Mouse (Mus musculus): ENCODE measurements around the gene Slc7a7. TPM values are rescaled to one million over a fixed set of nuclear protein-coding genes. Genes with fewer than 3 reads are reported as not detected.

Slc7a7 gene
- polyA plus RNA-seq, 1 experiment from 2014 or later: 4.0 TPM

DNA sequence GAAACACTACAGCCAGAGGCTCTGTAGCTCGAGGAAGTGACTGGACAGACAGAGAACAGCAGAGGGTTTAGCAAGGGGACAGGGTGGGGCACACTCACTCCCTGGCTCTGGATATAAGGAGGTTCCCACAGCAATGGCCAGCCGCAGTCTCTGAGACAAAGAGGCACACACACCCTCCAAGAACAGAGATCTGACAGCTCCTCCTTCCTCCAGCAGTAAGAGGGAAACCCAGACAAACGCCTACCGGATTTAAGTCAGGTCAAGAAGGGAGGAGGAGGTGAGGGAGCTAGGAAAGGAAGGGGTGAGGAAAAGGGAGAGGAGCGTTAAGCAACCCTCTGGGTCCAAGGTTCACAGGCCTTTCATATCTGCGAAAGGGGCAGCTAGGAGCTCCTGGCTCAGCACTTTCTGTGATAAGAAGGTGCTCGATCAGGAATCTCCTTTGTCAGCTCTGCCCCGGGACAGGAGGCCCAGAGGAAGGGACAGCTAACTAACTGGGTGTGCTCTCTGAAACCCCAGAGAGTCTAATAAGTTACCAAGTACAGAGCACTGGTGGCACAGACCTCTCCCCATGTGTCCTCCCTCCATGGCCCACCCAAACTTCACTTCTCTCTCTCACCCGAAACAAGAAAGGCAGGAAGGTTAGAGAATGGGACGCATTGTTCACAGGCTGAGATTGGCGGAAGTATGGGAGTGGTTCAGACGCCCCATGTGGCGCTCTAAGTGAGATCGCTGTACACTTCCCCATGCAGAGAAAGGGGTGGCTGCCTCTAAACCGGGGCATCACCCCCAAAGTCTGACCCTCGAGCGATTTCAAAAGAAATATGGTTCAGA, 7.4 kb downstream of the Slc7a7 start:
- peaks cover 7% of the 10 kb centered on the region; the same call in 1 of the 2 replicates for H3K27me3 ChIP-seq (ENCODE audit: control insufficient read depth, insufficient read depth, low read length)
- ATAC-seq (ENCODE audit: low FRiP score, low TSS enrichment) (no peak), DNase-seq (no peak)
- no peak overlapping the region for H3K4me3 ChIP-seq (replicated peaks; ENCODE audit: low read depth, low read length)
- no peak overlapping the region for H3K9ac ChIP-seq (replicated peaks; ENCODE audit: low read length)
- 0 out of 2 replicates have a peak overlapping the region, but pooled peaks have one; percentile 37 for H3K27ac ChIP-seq (replicated peaks; ENCODE audit: low read depth, low read length)
- no peaks in the 10 kb centered on the region for H3K36me3 ChIP-seq (ENCODE audit: control insufficient read depth, insufficient read depth, low read length)
- no peak overlapping the region for H3K4me2 ChIP-seq (ENCODE audit: low read length)
- no peaks in the 10 kb centered on the region for H3K9me3 ChIP-seq (ENCODE audit: control insufficient read depth, low read length)
- no peaks in the 10 kb centered on the region for H3K4me1 ChIP-seq (ENCODE audit: control insufficient read depth, insufficient read depth, low read length)
- 44% methylated on average over 17 of the region's 17 CpGs for WGBS

DNA sequence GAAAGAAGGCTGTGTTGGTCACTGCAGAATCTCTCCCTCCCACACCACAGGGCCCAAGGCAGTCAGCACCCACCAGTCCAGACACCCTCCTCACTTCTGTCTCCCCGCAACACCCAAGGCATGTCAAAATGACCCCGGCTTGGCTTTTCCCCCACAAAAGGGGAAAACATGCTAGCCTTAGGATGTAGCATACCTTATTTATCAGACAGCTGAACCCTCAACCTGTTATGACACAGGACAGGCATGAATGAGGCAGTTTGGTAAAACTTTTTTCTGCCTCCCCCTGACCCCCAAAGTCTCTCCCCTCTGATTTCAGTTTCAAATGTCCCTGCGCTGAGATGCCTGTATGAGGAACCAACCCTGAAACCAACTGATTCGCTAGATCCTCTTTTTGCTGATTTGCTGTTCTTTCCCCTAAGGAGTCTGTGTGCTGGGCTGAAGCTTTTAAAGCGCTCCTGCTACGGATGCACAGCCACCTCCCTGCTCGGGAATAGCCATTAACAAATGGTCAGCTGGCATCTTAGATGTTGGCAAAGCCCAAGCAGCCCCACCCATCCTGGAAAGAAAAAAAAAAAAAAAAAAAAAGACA, 8.4 kb downstream of the Slc7a7 start:
- H3K4me3 ChIP-seq (replicated peaks; ENCODE audit: low read depth, low read length): no peak overlapping the region
- no peak overlapping the region for H3K4me2 ChIP-seq (ENCODE audit: low read length)
- peaks cover 3% of the 10 kb centered on the region; the same call in 1 of the 2 replicates for H3K27me3 ChIP-seq (ENCODE audit: control insufficient read depth, insufficient read depth, low read length)
- WGBS: 78% methylated on average over 7 of the region's 7 CpGs
- ATAC-seq (ENCODE audit: low FRiP score, low TSS enrichment): no peak
- no peaks in the 10 kb centered on the region for H3K9me3 ChIP-seq (ENCODE audit: control insufficient read depth, low read length)
- H3K27ac ChIP-seq (replicated peaks; ENCODE audit: low read depth, low read length): no peak overlapping the region
- H3K9ac ChIP-seq (replicated peaks; ENCODE audit: low read length): no peak overlapping the region
- no peak for DNase-seq
- no peaks in the 10 kb centered on the region for H3K36me3 ChIP-seq (ENCODE audit: control insufficient read depth, insufficient read depth, low read length)
- no peaks in the 10 kb centered on the region for H3K4me1 ChIP-seq (ENCODE audit: control insufficient read depth, insufficient read depth, low read length)

DNA sequence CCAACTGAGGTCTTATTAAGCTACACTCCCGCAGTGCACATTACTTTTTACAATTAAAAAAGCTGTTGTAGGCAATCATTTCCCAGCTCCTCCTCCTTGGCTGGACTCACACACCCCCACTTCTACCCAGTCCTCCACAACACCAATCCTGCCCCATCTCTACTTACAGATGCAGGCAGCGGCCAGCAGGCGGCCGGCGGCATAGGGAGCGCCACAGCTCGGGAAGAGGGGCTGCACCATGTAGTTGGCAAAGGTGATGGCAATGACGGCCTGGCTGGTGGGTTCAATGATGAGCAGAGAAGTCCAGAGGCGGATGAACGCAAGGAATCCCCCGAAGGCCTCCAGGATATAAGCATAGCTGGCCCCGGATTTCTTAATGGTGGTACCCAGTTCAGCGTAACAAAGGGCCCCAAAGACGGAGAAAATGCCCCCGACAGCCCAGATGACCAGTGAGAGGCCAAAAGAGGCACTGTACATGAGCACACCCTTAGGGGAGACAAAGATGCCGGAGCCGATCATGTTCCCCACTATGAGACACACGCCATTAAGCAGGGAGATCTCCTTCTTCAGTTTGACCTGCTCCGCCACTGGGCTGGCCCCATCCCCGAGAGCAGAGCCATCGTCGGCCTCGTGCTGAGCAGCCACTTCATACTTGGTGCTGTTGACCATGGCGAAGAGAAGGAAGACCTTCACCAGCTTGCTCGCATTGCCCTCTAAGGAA, 9.1 kb downstream of the Slc7a7 start:
- Histone ChIP-seq H3K27me3 (ENCODE audit: control insufficient read depth, insufficient read depth, low read length) (0 out of 2 replicates have a peak, but pooled peaks cover 3% of the 10 kb centered on the region), H3K9me3 (ENCODE audit: control insufficient read depth, low read length) (no peaks in the 10 kb centered on the region), H3K9ac (replicated peaks; ENCODE audit: low read length) (no peak overlapping the region), H3K4me3 (replicated peaks; ENCODE audit: low read depth, low read length) (no peak overlapping the region), H3K4me2 (ENCODE audit: low read length) (no peak overlapping the region), H3K27ac (replicated peaks; ENCODE audit: low read depth, low read length) (no peak overlapping the region), H3K36me3 (ENCODE audit: control insufficient read depth, insufficient read depth, low read length) (no peaks in the 10 kb centered on the region), H3K4me1 (ENCODE audit: control insufficient read depth, insufficient read depth, low read length) (no peaks in the 10 kb centered on the region)
- 79% methylated on average over 25 of the region's 25 CpGs for WGBS
- no peak for DNase-seq
- no peak for ATAC-seq (ENCODE audit: low FRiP score, low TSS enrichment)

DNA sequence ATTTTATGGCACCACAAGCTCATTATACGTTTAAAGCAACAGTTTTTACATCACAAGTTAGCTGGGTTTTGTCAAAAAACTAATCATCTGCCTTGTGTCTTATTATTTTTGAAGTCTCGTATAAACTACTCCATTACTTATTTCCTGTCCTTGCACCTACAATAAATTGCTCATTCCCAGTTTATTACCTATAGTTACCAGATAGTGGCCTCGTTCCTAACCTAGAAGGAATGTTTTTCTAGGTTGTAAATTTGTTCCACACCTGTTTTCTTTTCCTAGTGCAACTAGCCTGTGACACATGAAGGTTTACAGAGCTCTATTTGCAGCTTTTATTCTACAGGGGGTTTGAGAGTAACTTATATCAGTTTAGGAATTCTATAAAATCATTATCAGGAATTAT, 15.9 kb downstream of the Slc7a7 start:
- Histone ChIP-seq H3K4me2 (ENCODE audit: low read length) (no peak overlapping the region), H3K9me3 (ENCODE audit: control insufficient read depth, low read length) (no peaks in the 10 kb centered on the region), H3K4me1 (ENCODE audit: control insufficient read depth, insufficient read depth, low read length) (no peaks in the 10 kb centered on the region), H3K9ac (replicated peaks; ENCODE audit: low read length) (no peak overlapping the region), H3K27me3 (ENCODE audit: control insufficient read depth, insufficient read depth, low read length) (no peaks in the 10 kb centered on the region), H3K36me3 (ENCODE audit: control insufficient read depth, insufficient read depth, low read length) (no peaks in the 10 kb centered on the region), H3K4me3 (replicated peaks; ENCODE audit: low read depth, low read length) (no peak overlapping the region), H3K27ac (replicated peaks; ENCODE audit: low read depth, low read length) (no peak overlapping the region)
- 85% methylated on average over 3 of the region's 3 CpGs for WGBS
- DNase-seq (no peak), ATAC-seq (ENCODE audit: low FRiP score, low TSS enrichment) (no peak)

DNA sequence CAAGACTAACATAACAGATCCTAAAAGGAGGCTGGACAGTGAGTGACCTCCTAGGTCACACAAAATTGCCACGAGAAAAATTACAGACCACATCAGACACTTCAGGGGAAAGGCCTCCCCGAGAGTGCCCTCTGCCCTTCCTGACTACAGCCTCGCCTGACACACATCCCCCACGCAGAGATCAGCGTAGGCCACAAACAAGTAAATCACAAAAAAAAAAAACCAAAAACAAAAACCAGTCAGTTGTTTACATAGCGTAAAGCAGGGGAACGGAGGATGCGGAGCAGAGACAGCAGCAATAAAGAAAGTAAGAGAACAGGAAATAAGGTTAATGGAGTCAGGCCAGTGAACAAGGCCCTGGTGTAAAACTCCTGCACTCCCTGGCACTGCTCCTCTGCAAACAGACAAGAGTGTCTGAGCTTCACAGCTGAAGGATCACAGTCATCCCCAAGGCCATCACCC, 18.6 kb downstream of the Slc7a7 start:
- 73% methylated on average over 8 of the region's 8 CpGs for WGBS
- DNase-seq (no peak), ATAC-seq (ENCODE audit: low FRiP score, low TSS enrichment) (no peak)
- Histone ChIP-seq H3K27ac (replicated peaks; ENCODE audit: low read depth, low read length) (no peak overlapping the region), H3K4me1 (ENCODE audit: control insufficient read depth, insufficient read depth, low read length) (no peaks in the 10 kb centered on the region), H3K27me3 (ENCODE audit: control insufficient read depth, insufficient read depth, low read length) (no peaks in the 10 kb centered on the region), H3K4me2 (ENCODE audit: low read length) (no peak overlapping the region), H3K9me3 (ENCODE audit: control insufficient read depth, low read length) (no peaks in the 10 kb centered on the region), H3K36me3 (ENCODE audit: control insufficient read depth, insufficient read depth, low read length) (no peaks in the 10 kb centered on the region), H3K4me3 (replicated peaks; ENCODE audit: low read depth, low read length) (no peak overlapping the region), H3K9ac (replicated peaks; ENCODE audit: low read length) (no peak overlapping the region)

DNA sequence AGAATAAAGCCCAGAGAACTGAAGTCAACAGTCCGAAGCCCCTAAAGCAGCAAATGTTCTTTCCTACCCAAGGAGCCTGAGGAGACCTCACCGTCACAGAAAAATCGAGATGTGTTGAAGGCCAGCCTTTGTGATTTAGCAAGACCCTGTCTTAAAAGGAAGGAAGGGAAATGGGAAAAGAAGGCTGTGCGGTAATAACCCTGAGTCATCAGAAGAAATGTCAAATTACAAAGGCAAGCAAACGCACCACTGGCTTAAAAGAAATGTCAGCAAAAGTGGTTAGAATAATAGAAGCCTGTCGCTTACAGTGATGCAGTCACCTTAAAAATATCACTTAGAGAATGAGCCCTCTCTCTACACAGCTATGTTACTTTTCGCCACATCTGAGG, 19.1 kb downstream of the Slc7a7 start:
- H3K4me2 ChIP-seq (ENCODE audit: low read length): no peak overlapping the region
- no peak overlapping the region for H3K27ac ChIP-seq (replicated peaks; ENCODE audit: low read depth, low read length)
- no peak overlapping the region for H3K4me3 ChIP-seq (replicated peaks; ENCODE audit: low read depth, low read length)
- DNase-seq (no peak), ATAC-seq (ENCODE audit: low FRiP score, low TSS enrichment) (no peak)
- no peak overlapping the region for H3K9ac ChIP-seq (replicated peaks; ENCODE audit: low read length)
- WGBS: 80% methylated on average over 7 of the region's 7 CpGs
- no peaks in the 10 kb centered on the region for H3K36me3 ChIP-seq (ENCODE audit: control insufficient read depth, insufficient read depth, low read length)
- no peaks in the 10 kb centered on the region for H3K4me1 ChIP-seq (ENCODE audit: control insufficient read depth, insufficient read depth, low read length)
- H3K9me3 ChIP-seq (ENCODE audit: control insufficient read depth, low read length): no peaks in the 10 kb centered on the region
- H3K27me3 ChIP-seq (ENCODE audit: control insufficient read depth, insufficient read depth, low read length): no peaks in the 10 kb centered on the region

DNA sequence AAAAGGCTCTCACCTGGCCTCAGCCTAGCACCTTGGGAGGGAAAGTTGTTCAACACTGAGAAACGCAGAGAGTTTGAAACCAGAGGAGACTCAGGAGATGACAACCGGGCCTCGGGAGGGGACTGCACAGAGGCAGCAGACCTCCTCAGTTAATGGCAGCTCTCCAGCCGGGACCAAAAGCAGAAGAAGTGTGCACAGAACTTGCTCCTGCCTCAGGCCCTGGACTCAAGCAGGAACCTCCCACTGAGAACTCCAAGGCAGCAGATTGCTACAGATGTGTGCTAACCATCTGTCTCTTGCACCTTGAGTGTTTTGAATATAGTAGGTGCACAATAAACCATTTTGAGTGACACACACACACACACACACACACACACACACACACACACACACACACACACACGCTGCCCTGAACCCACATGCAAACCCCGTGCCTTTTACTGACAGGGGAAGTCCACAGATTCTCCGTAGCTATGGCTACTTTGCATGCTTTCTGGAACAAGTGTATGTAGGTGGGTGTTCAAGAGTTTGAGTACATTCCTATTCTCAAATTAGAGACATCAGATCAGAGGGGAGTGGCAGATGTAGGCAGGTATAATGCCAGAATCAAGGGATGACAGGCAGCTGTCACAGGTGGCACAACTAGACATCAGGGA, 19.6 kb downstream of the Slc7a7 start:
- Histone ChIP-seq H3K36me3 (ENCODE audit: control insufficient read depth, insufficient read depth, low read length) (no peaks in the 10 kb centered on the region), H3K27ac (replicated peaks; ENCODE audit: low read depth, low read length) (no peak overlapping the region), H3K27me3 (ENCODE audit: control insufficient read depth, insufficient read depth, low read length) (no peaks in the 10 kb centered on the region), H3K4me2 (ENCODE audit: low read length) (no peak overlapping the region), H3K4me1 (ENCODE audit: control insufficient read depth, insufficient read depth, low read length) (no peaks in the 10 kb centered on the region), H3K9me3 (ENCODE audit: control insufficient read depth, low read length) (no peaks in the 10 kb centered on the region), H3K9ac (replicated peaks; ENCODE audit: low read length) (no peak overlapping the region), H3K4me3 (replicated peaks; ENCODE audit: low read depth, low read length) (no peak overlapping the region)
- ATAC-seq (ENCODE audit: low FRiP score, low TSS enrichment): no peak
- WGBS: 89% methylated on average over 7 of the region's 7 CpGs
- no peak for DNase-seq

DNA sequence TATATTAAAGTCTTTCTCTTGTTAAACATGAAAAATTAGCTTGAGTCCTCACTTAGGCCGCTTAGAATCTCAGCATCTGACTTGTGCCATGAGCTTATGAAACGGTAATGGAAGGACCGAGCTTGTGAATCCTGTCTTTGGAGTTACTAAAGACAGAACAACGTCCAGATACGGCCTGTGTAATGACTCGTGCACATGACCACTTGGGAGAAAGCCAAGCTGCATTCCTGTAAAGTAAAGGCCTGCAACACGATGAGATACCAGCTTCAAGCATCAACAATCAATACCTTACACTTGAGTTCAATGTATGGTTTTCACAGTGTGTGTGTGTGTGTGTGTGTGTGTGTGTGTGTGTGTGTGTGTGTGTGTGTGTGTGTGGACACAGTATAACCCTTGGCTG, 20.9 kb downstream of the Slc7a7 start:
- WGBS: 90% methylated on average over 7 of the region's 7 CpGs
- H3K4me1 ChIP-seq (ENCODE audit: control insufficient read depth, insufficient read depth, low read length): no peaks in the 10 kb centered on the region
- no peak overlapping the region for H3K27ac ChIP-seq (replicated peaks; ENCODE audit: low read depth, low read length)
- no peaks in the 10 kb centered on the region for H3K9me3 ChIP-seq (ENCODE audit: control insufficient read depth, low read length)
- DNase-seq (no peak), ATAC-seq (ENCODE audit: low FRiP score, low TSS enrichment) (no peak)
- no peaks in the 10 kb centered on the region for H3K36me3 ChIP-seq (ENCODE audit: control insufficient read depth, insufficient read depth, low read length)
- no peak overlapping the region for H3K9ac ChIP-seq (replicated peaks; ENCODE audit: low read length)
- no peak overlapping the region for H3K4me3 ChIP-seq (replicated peaks; ENCODE audit: low read depth, low read length)
- H3K27me3 ChIP-seq (ENCODE audit: control insufficient read depth, insufficient read depth, low read length): no peaks in the 10 kb centered on the region
- no peak overlapping the region for H3K4me2 ChIP-seq (ENCODE audit: low read length)
